Mouse (Mus musculus): ENCODE measurements around the gene Sec16a. TPM values are rescaled to one million over a fixed set of nuclear protein-coding genes. Genes with fewer than 3 reads are reported as not detected.

Sec16a gene
- polyA plus RNA-seq, 1 experiment from 2014 or later: 37.7 TPM

GRCm38 (mm10) chr2:26478685-26479205 lies 33.7 kb upstream of the Sec16a start:
- H3K36me3 ChIP-seq (ENCODE audit: control insufficient read depth, insufficient read depth, low read length): peaks cover 67% of the 10 kb centered on the region
- 79% methylated on average over 2 of the region's 2 CpGs for WGBS

GRCm38 (mm10) chr2:26477911-26478310 lies 32.9 kb upstream of the Sec16a start:
- WGBS: 94% methylated on average over 7 of the region's 7 CpGs
- no peak overlapping the region for H3K9ac ChIP-seq (replicated peaks; ENCODE audit: low read depth, low read length)
- peaks cover 13% of the 10 kb centered on the region; the same call in 1 of the 2 replicates for H3K4me1 ChIP-seq (ENCODE audit: control insufficient read depth, insufficient read depth, low read length)
- H3K9me3 ChIP-seq (ENCODE audit: control insufficient read depth, low read depth, low read length): no peaks in the 10 kb centered on the region
- H3K36me3 ChIP-seq (ENCODE audit: control insufficient read depth, insufficient read depth, low read length): peaks cover 73% of the 10 kb centered on the region
- ATAC-seq (ENCODE audit: insufficient number of reproducible peaks, insufficient read depth, low FRiP score, low read depth): no peak
- H3K27ac ChIP-seq (ENCODE audit: low read length): no peak overlapping the region
- no peak overlapping the region for H3K4me2 ChIP-seq (replicated peaks; ENCODE audit: low read depth, low read length)
- H3K27me3 ChIP-seq (ENCODE audit: control insufficient read depth, insufficient read depth, low read length): no peaks in the 10 kb centered on the region
- H3K4me3 ChIP-seq (ENCODE audit: low read depth, low read length): no peak overlapping the region

More at GRCm38 (mm10) chr2:26478685-26479205, 33.7 kb upstream of the Sec16a start:
- no peak overlapping the region for H3K4me3 ChIP-seq (ENCODE audit: low read depth, low read length)
- ATAC-seq (ENCODE audit: insufficient number of reproducible peaks, insufficient read depth, low FRiP score, low read depth): no peak
- H3K4me2 ChIP-seq (replicated peaks; ENCODE audit: low read depth, low read length): no peak overlapping the region
- H3K9ac ChIP-seq (replicated peaks; ENCODE audit: low read depth, low read length): no peak overlapping the region
- no peak overlapping the region for H3K27ac ChIP-seq (ENCODE audit: low read length)
- no peaks in the 10 kb centered on the region for H3K27me3 ChIP-seq (ENCODE audit: control insufficient read depth, insufficient read depth, low read length)
- no peaks in the 10 kb centered on the region for H3K9me3 ChIP-seq (ENCODE audit: control insufficient read depth, low read depth, low read length)
- H3K4me1 ChIP-seq (ENCODE audit: control insufficient read depth, insufficient read depth, low read length): peaks cover 21% of the 10 kb centered on the region; the same call in 1 of the 2 replicates

- Histone ChIP-seq H3K4me1 (ENCODE audit: control insufficient read depth, insufficient read depth, low read length) (no peaks in the 10 kb centered on the region), H3K9me3 (ENCODE audit: control insufficient read depth, low read depth, low read length) (no peaks in the 10 kb centered on the region), H3K9ac (replicated peaks; ENCODE audit: low read depth, low read length) (no peak overlapping the region), H3K27me3 (ENCODE audit: control insufficient read depth, insufficient read depth, low read length) (no peaks in the 10 kb centered on the region), H3K4me2 (replicated peaks; ENCODE audit: low read depth, low read length) (no peak overlapping the region), H3K36me3 (ENCODE audit: control insufficient read depth, insufficient read depth, low read length) (peaks cover 82% of the 10 kb centered on the region), H3K4me3 (ENCODE audit: low read depth, low read length) (no peak overlapping the region), H3K27ac (ENCODE audit: low read length) (peak overlapping the region; percentile 53; the same call in 1 of the 2 replicates)
- WGBS: 76% methylated on average over 13 of the region's 13 CpGs
- ATAC-seq (ENCODE audit: insufficient number of reproducible peaks, insufficient read depth, low FRiP score, low read depth): no peak
Observed at GRCm38 (mm10) chr2:26475505-26476430, 30.8 kb upstream of the Sec16a start.

- H3K27ac ChIP-seq (ENCODE audit: low read length): peak overlapping the region; percentile 53; the same call in 1 of the 2 replicates
- ATAC-seq (ENCODE audit: insufficient number of reproducible peaks, insufficient read depth, low FRiP score, low read depth): no peak
- no peak overlapping the region for H3K9ac ChIP-seq (replicated peaks; ENCODE audit: low read depth, low read length)
- no peaks in the 10 kb centered on the region for H3K27me3 ChIP-seq (ENCODE audit: control insufficient read depth, insufficient read depth, low read length)
- H3K4me1 ChIP-seq (ENCODE audit: control insufficient read depth, insufficient read depth, low read length): no peaks in the 10 kb centered on the region
- H3K9me3 ChIP-seq (ENCODE audit: control insufficient read depth, low read depth, low read length): no peaks in the 10 kb centered on the region
- peaks cover 84% of the 10 kb centered on the region for H3K36me3 ChIP-seq (ENCODE audit: control insufficient read depth, insufficient read depth, low read length)
- H3K4me3 ChIP-seq (ENCODE audit: low read depth, low read length): no peak overlapping the region
- no peak overlapping the region for H3K4me2 ChIP-seq (replicated peaks; ENCODE audit: low read depth, low read length)
- 40% methylated on average over 9 of the region's 9 CpGs for WGBS
Observed at GRCm38 (mm10) chr2:26474789-26475504, 29.9 kb upstream of the Sec16a start.

- no peak overlapping the region for H3K4me3 ChIP-seq (ENCODE audit: low read depth, low read length)
- no peaks in the 10 kb centered on the region for H3K27me3 ChIP-seq (ENCODE audit: control insufficient read depth, insufficient read depth, low read length)
- H3K36me3 ChIP-seq (ENCODE audit: control insufficient read depth, insufficient read depth, low read length): peaks cover 84% of the 10 kb centered on the region
- ATAC-seq (ENCODE audit: insufficient number of reproducible peaks, insufficient read depth, low FRiP score, low read depth): no peak
- no peaks in the 10 kb centered on the region for H3K9me3 ChIP-seq (ENCODE audit: control insufficient read depth, low read depth, low read length)
- WGBS: 93% methylated on average over 11 of the region's 11 CpGs
- H3K4me1 ChIP-seq (ENCODE audit: control insufficient read depth, insufficient read depth, low read length): no peaks in the 10 kb centered on the region
- no peak overlapping the region for H3K4me2 ChIP-seq (replicated peaks; ENCODE audit: low read depth, low read length)
- no peak overlapping the region for H3K27ac ChIP-seq (ENCODE audit: low read length)
- no peak overlapping the region for H3K9ac ChIP-seq (replicated peaks; ENCODE audit: low read depth, low read length)
Observed at GRCm38 (mm10) chr2:26472312-26473090, 27.5 kb upstream of the Sec16a start.

- Histone ChIP-seq H3K4me3 (ENCODE audit: low read depth, low read length) (no peak overlapping the region), H3K4me2 (replicated peaks; ENCODE audit: low read depth, low read length) (no peak overlapping the region), H3K9ac (replicated peaks; ENCODE audit: low read depth, low read length) (no peak overlapping the region), H3K27ac (ENCODE audit: low read length) (no peak overlapping the region), H3K4me1 (ENCODE audit: control insufficient read depth, insufficient read depth, low read length) (no peaks in the 10 kb centered on the region), H3K27me3 (ENCODE audit: control insufficient read depth, insufficient read depth, low read length) (no peaks in the 10 kb centered on the region), H3K9me3 (ENCODE audit: control insufficient read depth, low read depth, low read length) (no peaks in the 10 kb centered on the region), H3K36me3 (ENCODE audit: control insufficient read depth, insufficient read depth, low read length) (peaks cover 84% of the 10 kb centered on the region)
- WGBS: 90% methylated on average over 6 of the region's 6 CpGs
- no peak for ATAC-seq (ENCODE audit: insufficient number of reproducible peaks, insufficient read depth, low FRiP score, low read depth)
Observed at GRCm38 (mm10) chr2:26471652-26472285, 26.8 kb upstream of the Sec16a start.

- no peak for ATAC-seq (ENCODE audit: insufficient number of reproducible peaks, insufficient read depth, low FRiP score, low read depth)
- Histone ChIP-seq H3K9me3 (ENCODE audit: control insufficient read depth, low read depth, low read length) (no peaks in the 10 kb centered on the region), H3K4me1 (ENCODE audit: control insufficient read depth, insufficient read depth, low read length) (no peaks in the 10 kb centered on the region), H3K27ac (ENCODE audit: low read length) (no peak overlapping the region), H3K36me3 (ENCODE audit: control insufficient read depth, insufficient read depth, low read length) (peaks cover 88% of the 10 kb centered on the region), H3K4me3 (ENCODE audit: low read depth, low read length) (no peak overlapping the region), H3K9ac (replicated peaks; ENCODE audit: low read depth, low read length) (no peak overlapping the region), H3K27me3 (ENCODE audit: control insufficient read depth, insufficient read depth, low read length) (no peaks in the 10 kb centered on the region), H3K4me2 (replicated peaks; ENCODE audit: low read depth, low read length) (no peak overlapping the region)
- WGBS: 92% methylated on average over 17 of the region's 17 CpGs
Observed at GRCm38 (mm10) chr2:26470967-26471366, 26.0 kb upstream of the Sec16a start.

All from stomach, embryonic 14.5 days (tissue).